Mouse (Mus musculus): Measurements from ENCODE around the gene Slc6a18. TPM values are rescaled to one million over a fixed set of nuclear protein-coding genes. Genes with fewer than 3 reads are reported as not detected.

The Slc6a18 gene
- total and polyA plus RNA-seq, 3 experiments = 0.05 TPM; not detected in 2

- Histone ChIP-seq H3K36me3 (replicated peaks) (no peaks in the 10 kb centered on the region), H3K4me1 (ENCODE audit: insufficient read depth, low read depth, low read length) (no peaks in the 10 kb centered on the region), H3K27me3 (ENCODE audit: insufficient read depth, low read length) (peaks cover 6% of the 10 kb centered on the region), H3K9me3 (replicated peaks) (no peaks in the 10 kb centered on the region), H3K4me3 (ENCODE audit: low read depth, low read length) (no peak overlapping the region)
- no peak for DNase-seq (ENCODE audit: low spot score)
- no peak for TF ChIP-seq CTCF (IDR thresholded peaks at IDR 0.05; ENCODE audit: low read depth, low read length)
- TF ChIP-seq POLR2AphosphoS5 (IDR thresholded peaks at IDR 0.05; ENCODE audit: insufficient replicate concordance, low read depth, low read length) = no peak
- TF ChIP-seq GATA2 (IDR thresholded peaks at IDR 0.05; ENCODE audit: borderline replicate concordance, low read depth, low read length) = no peak
- TF ChIP-seq TAL1 (conservative IDR thresholded peaks at IDR 0.05; ENCODE audit: low read depth, low read length) = no peak
- no peak for TF ChIP-seq GATA1 (IDR thresholded peaks at IDR 0.05; ENCODE audit: borderline replicate concordance, low read length)
- ATAC-seq (ENCODE audit: extremely low read depth, insufficient number of reproducible peaks, low FRiP score, poor library complexity, severe bottlenecking) = no peak
These were observed 25.0 kb upstream of the Slc6a18 start for GRCm38 (mm10) chr13:73702776-73703175.

- no peak for ATAC-seq (ENCODE audit: extremely low read depth, insufficient number of reproducible peaks, low FRiP score, poor library complexity, severe bottlenecking)
- DNase-seq (ENCODE audit: low spot score) = no peak
- Histone ChIP-seq H3K4me1 (ENCODE audit: insufficient read depth, low read depth, low read length) (no peaks in the 10 kb centered on the region), H3K4me3 (ENCODE audit: low read depth, low read length) (no peak overlapping the region), H3K36me3 (replicated peaks) (no peaks in the 10 kb centered on the region), H3K27me3 (ENCODE audit: insufficient read depth, low read length) (peaks cover 6% of the 10 kb centered on the region), H3K9me3 (replicated peaks) (no peaks in the 10 kb centered on the region)
- TF ChIP-seq CTCF (IDR thresholded peaks at IDR 0.05; ENCODE audit: low read depth, low read length) (no peak), GATA1 (IDR thresholded peaks at IDR 0.05; ENCODE audit: borderline replicate concordance, low read length) (no peak), TAL1 (conservative IDR thresholded peaks at IDR 0.05; ENCODE audit: low read depth, low read length) (no peak), GATA2 (IDR thresholded peaks at IDR 0.05; ENCODE audit: borderline replicate concordance, low read depth, low read length) (no peak), POLR2AphosphoS5 (IDR thresholded peaks at IDR 0.05; ENCODE audit: insufficient replicate concordance, low read depth, low read length) (no peak)
These were observed 23.5 kb upstream of the Slc6a18 start for GRCm38 (mm10) chr13:73701161-73701883.

GRCm38 (mm10) chr13:73700554-73700953 lies 22.7 kb upstream of the Slc6a18 start:
- peaks cover 6% of the 10 kb centered on the region for H3K27me3 ChIP-seq (ENCODE audit: insufficient read depth, low read length)
- H3K4me3 ChIP-seq (ENCODE audit: low read depth, low read length) = no peak overlapping the region
- ATAC-seq (ENCODE audit: extremely low read depth, insufficient number of reproducible peaks, low FRiP score, poor library complexity, severe bottlenecking) (no peak), DNase-seq (ENCODE audit: low spot score) (no peak)
- H3K4me1 ChIP-seq (ENCODE audit: insufficient read depth, low read depth, low read length) = no peaks in the 10 kb centered on the region
- no peak for TF ChIP-seq CTCF (IDR thresholded peaks at IDR 0.05; ENCODE audit: low read depth, low read length)
- no peak for TF ChIP-seq TAL1 (conservative IDR thresholded peaks at IDR 0.05; ENCODE audit: low read depth, low read length)
- no peak for TF ChIP-seq GATA2 (IDR thresholded peaks at IDR 0.05; ENCODE audit: borderline replicate concordance, low read depth, low read length)
- no peak for TF ChIP-seq POLR2AphosphoS5 (IDR thresholded peaks at IDR 0.05; ENCODE audit: insufficient replicate concordance, low read depth, low read length)
- no peak for TF ChIP-seq GATA1 (IDR thresholded peaks at IDR 0.05; ENCODE audit: borderline replicate concordance, low read length)
- H3K36me3 ChIP-seq (replicated peaks) = no peaks in the 10 kb centered on the region
- H3K9me3 ChIP-seq (replicated peaks) = no peaks in the 10 kb centered on the region

GRCm38 (mm10) chr13:73699714-73700113 lies 21.9 kb upstream of the Slc6a18 start:
- no peaks in the 10 kb centered on the region for H3K9me3 ChIP-seq (replicated peaks)
- no peak for ATAC-seq (ENCODE audit: extremely low read depth, insufficient number of reproducible peaks, low FRiP score, poor library complexity, severe bottlenecking)
- H3K36me3 ChIP-seq (replicated peaks) = no peaks in the 10 kb centered on the region
- TF ChIP-seq TAL1 (conservative IDR thresholded peaks at IDR 0.05; ENCODE audit: low read depth, low read length) = no peak
- TF ChIP-seq POLR2AphosphoS5 (IDR thresholded peaks at IDR 0.05; ENCODE audit: insufficient replicate concordance, low read depth, low read length) = no peak
- TF ChIP-seq CTCF (IDR thresholded peaks at IDR 0.05; ENCODE audit: low read depth, low read length) = no peak
- TF ChIP-seq GATA1 (IDR thresholded peaks at IDR 0.05; ENCODE audit: borderline replicate concordance, low read length) = no peak
- TF ChIP-seq GATA2 (IDR thresholded peaks at IDR 0.05; ENCODE audit: borderline replicate concordance, low read depth, low read length) = no peak
- H3K4me3 ChIP-seq (ENCODE audit: low read depth, low read length) = no peak overlapping the region
- no peaks in the 10 kb centered on the region for H3K4me1 ChIP-seq (ENCODE audit: insufficient read depth, low read depth, low read length)
- no peak for DNase-seq (ENCODE audit: low spot score)
- peaks cover 6% of the 10 kb centered on the region for H3K27me3 ChIP-seq (ENCODE audit: insufficient read depth, low read length)

GRCm38 (mm10) chr13:73696529-73696928 lies 18.7 kb upstream of the Slc6a18 start:
- DNase-seq (ENCODE audit: low spot score) = no peak
- TF ChIP-seq CTCF (IDR thresholded peaks at IDR 0.05; ENCODE audit: low read depth, low read length) = no peak
- no peak for TF ChIP-seq POLR2AphosphoS5 (IDR thresholded peaks at IDR 0.05; ENCODE audit: insufficient replicate concordance, low read depth, low read length)
- TF ChIP-seq TAL1 (conservative IDR thresholded peaks at IDR 0.05; ENCODE audit: low read depth, low read length) = no peak
- no peak for TF ChIP-seq GATA2 (IDR thresholded peaks at IDR 0.05; ENCODE audit: borderline replicate concordance, low read depth, low read length)
- TF ChIP-seq GATA1 (IDR thresholded peaks at IDR 0.05; ENCODE audit: borderline replicate concordance, low read length) = no peak
- no peak for ATAC-seq (ENCODE audit: extremely low read depth, insufficient number of reproducible peaks, low FRiP score, poor library complexity, severe bottlenecking)
- Histone ChIP-seq H3K27me3 (ENCODE audit: insufficient read depth, low read length) (peaks cover 2% of the 10 kb centered on the region; the same call in 1 of the 2 replicates), H3K4me1 (ENCODE audit: insufficient read depth, low read depth, low read length) (no peaks in the 10 kb centered on the region), H3K36me3 (replicated peaks) (no peaks in the 10 kb centered on the region), H3K9me3 (replicated peaks) (no peaks in the 10 kb centered on the region), H3K4me3 (ENCODE audit: low read depth, low read length) (no peak overlapping the region)

- Histone ChIP-seq H3K9me3 (replicated peaks) (no peaks in the 10 kb centered on the region), H3K4me1 (ENCODE audit: insufficient read depth, low read depth, low read length) (no peaks in the 10 kb centered on the region), H3K4me3 (ENCODE audit: low read depth, low read length) (no peak overlapping the region), H3K36me3 (replicated peaks) (no peaks in the 10 kb centered on the region), H3K27me3 (ENCODE audit: insufficient read depth, low read length) (no peaks in the 10 kb centered on the region; the same call in 1 of the 2 replicates)
- TF ChIP-seq POLR2AphosphoS5 (IDR thresholded peaks at IDR 0.05; ENCODE audit: insufficient replicate concordance, low read depth, low read length) (no peak), GATA2 (IDR thresholded peaks at IDR 0.05; ENCODE audit: borderline replicate concordance, low read depth, low read length) (no peak), CTCF (IDR thresholded peaks at IDR 0.05; ENCODE audit: low read depth, low read length) (no peak), GATA1 (IDR thresholded peaks at IDR 0.05; ENCODE audit: borderline replicate concordance, low read length) (no peak), TAL1 (conservative IDR thresholded peaks at IDR 0.05; ENCODE audit: low read depth, low read length) (no peak)
- DNase-seq (ENCODE audit: low spot score) = no peak
- ATAC-seq (ENCODE audit: extremely low read depth, insufficient number of reproducible peaks, low FRiP score, poor library complexity, severe bottlenecking) = no peak
These were observed 17.1 kb upstream of the Slc6a18 start for GRCm38 (mm10) chr13:73694972-73695371.

All from G1E (cell line).